Mouse (Mus musculus): ENCODE results near the gene Zbtb44. TPM values are rescaled to one million over a fixed set of nuclear protein-coding genes. Genes with fewer than 3 reads are reported as not detected.

The Zbtb44 gene
- 5.6 and 6.2 TPM in 2 replicates for polyA plus RNA-seq (2015; fragmentation: Nextera tagmentation; extraction: Ambion mirVana)

DNA sequence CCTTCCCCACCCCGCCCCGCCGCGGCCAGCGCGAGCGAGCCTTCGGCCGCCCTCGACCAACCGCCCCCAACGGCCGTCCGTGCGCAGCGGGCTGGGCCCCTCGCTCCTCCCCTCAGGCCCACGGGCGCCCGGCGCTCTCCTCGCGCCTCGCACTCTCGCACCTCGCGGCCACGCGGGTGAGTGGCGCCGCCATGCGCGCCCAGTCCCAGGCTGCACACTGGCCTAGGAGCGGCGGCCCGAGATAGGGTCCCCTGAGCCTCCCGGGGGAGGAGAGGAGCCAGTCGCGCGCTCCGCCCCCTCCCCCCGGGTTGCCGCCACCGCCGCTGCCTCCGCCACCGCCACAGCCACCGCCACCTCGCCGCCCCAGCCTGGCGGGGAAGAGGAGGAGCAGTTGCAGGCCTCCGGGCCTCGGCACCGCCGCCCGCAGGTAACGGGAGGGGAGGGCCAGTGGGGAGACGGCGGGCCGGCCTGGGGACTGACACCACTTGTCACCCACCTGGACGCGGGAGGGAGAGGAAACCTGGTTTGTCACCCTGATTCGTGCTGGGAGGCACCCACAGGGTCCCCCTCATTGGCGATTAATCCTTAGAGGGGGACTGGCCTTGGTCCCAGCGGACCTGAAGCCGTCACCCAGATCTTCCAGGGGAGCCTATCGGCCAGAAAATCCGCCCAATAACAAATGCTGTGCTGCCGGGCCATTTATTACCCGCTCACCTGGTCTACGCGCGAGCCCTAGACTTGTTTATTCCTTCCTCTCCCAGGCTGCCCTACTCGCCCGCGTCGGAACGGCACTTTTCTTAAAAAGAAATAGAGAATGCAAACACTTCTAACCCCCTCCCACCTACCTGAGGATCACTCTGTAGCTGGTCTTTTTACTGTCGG lies at the start of gene Zbtb44:
Gene Zbtb44, plus strand, starts transcription at position 113 of the 882 bp plus-strand sequence.
- Histone ChIP-seq H3K27me3 (replicated peaks; ENCODE audit: control insufficient read depth, insufficient read depth, low read length) (no peaks in the 10 kb centered on the region), H3K9me3 (ENCODE audit: control insufficient read depth, low read length) (no peaks in the 10 kb centered on the region), H3K4me2 (ENCODE audit: low read depth, low read length) (peak within 1 kb of the TSS; percentile 93), H3K4me1 (ENCODE audit: control insufficient read depth, insufficient read depth, low read length) (peaks cover 12% of the 10 kb centered on the region), H3K36me3 (ENCODE audit: control insufficient read depth, insufficient read depth, low read length) (no peaks in the 10 kb centered on the region), H3K27ac (ENCODE audit: low read length) (peak within 1 kb of the TSS; percentile 98), H3K9ac (ENCODE audit: low read depth, low read length) (peak within 1 kb of the TSS; percentile 93), H3K4me3 (ENCODE audit: low read length) (peak within 1 kb of the TSS; percentile 97)
- ATAC-seq, result peak; percentile 93
- under 1% methylated on average over 58 of the region's 79 CpGs for WGBS

DNA sequence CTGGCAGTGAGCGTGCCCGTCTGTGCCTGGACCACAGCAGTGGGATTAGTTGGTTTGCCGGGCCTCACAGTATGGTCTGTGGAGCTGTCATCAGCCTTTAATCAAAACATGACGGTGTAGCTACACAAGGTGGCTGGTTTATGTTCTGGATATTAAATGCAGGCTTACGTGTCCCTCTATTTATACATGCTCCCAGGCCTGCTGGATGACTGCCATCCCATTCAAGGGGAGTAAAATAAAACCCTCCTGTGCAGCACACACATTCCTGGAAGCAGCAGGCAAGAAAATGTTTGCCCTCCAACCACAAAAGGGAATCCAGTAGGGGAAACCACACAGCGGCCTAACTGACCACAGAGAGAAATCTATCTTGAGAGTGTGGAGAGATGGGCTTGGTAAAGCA lies 44.7 kb upstream of the Zbtb44 start:
- Histone ChIP-seq H3K4me2 (ENCODE audit: low read depth, low read length) (no peak overlapping the region), H3K9ac (ENCODE audit: low read depth, low read length) (no peak overlapping the region), H3K4me1 (ENCODE audit: control insufficient read depth, insufficient read depth, low read length) (no peaks in the 10 kb centered on the region), H3K27ac (ENCODE audit: low read length) (peak overlapping the region; percentile 58), H3K27me3 (replicated peaks; ENCODE audit: control insufficient read depth, insufficient read depth, low read length) (no peaks in the 10 kb centered on the region), H3K4me3 (ENCODE audit: low read length) (no peak overlapping the region), H3K9me3 (ENCODE audit: control insufficient read depth, low read length) (no peaks in the 10 kb centered on the region), H3K36me3 (ENCODE audit: control insufficient read depth, insufficient read depth, low read length) (no peaks in the 10 kb centered on the region)
- ATAC-seq, result 0 out of 2 replicates have a peak, but pooled peaks have one; percentile 31
- 62% methylated on average over 6 of the region's 6 CpGs for WGBS

DNA sequence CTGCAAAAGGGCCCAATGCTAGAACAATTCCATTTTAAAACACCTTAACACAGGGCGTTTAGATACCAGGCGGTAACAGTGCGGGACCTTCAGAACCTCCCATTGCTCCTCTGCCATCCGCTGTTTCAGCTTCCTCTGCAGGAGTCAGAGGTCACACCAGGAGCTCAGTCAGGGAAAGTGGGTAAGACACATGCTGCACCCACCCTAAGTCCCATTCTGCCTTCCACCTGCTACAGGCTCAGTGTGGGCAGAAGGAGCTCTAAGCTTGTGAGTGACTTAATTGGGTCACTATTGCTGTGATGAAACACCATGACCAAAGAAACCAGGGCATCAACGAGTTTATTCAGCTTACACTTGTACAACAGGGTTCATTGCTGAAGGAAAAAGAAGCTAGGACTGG lies 37.3 kb upstream of the Zbtb44 start:
- ATAC-seq, result no peak
- Histone ChIP-seq H3K9ac (ENCODE audit: low read depth, low read length) (no peak overlapping the region), H3K9me3 (ENCODE audit: control insufficient read depth, low read length) (no peaks in the 10 kb centered on the region), H3K27me3 (replicated peaks; ENCODE audit: control insufficient read depth, insufficient read depth, low read length) (no peaks in the 10 kb centered on the region), H3K4me1 (ENCODE audit: control insufficient read depth, insufficient read depth, low read length) (no peaks in the 10 kb centered on the region), H3K27ac (ENCODE audit: low read length) (no peak overlapping the region), H3K36me3 (ENCODE audit: control insufficient read depth, insufficient read depth, low read length) (no peaks in the 10 kb centered on the region), H3K4me2 (ENCODE audit: low read depth, low read length) (no peak overlapping the region), H3K4me3 (ENCODE audit: low read length) (no peak overlapping the region)
- WGBS, result 86% methylated on average over 5 of the region's 5 CpGs

DNA sequence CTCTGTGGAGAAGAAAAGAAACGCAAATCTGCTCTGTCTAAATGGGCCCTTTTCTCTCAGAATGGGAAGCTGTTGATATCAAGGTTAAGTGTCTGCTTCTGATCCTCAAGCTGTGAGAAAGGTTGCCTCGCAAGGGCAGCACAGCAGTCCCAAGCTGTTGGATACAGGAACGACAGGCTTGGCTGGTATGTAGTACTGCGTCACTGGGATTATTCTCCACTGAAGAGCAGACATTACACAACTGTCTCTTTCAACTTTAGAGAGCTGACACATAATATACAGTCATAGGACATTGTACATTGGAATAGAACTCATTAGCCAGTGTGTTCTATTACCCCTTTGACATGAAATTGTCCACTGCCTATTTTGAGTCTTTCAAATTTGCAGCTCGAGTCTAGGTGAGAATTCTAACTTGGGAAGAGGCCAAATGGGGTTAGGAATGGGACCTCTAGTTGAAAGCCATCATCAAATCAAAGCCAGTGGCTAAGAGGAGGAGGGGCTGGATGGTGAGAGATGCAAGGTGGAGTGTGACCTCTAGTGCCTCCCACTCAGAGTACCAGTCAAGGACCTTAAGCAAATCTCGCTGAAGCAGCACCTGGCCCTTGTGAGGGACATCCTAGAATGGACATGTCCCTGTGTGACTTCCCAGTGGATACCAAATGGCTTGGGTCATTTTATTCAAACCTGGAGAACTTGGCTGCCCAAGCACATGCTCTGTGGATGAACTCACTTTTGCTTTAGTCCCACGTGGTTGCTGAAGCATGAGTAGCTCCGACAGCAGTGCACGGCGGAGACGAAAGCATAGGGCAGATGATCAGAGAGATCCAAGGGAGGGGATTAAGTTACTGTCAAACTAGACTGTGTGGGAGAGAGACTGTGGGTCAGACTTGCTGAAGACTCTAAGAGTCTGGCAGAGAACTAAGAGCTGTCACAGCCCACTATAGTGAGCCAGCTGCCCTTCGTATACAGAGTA lies 33.6 kb upstream of the Zbtb44 start:
- Histone ChIP-seq H3K4me3 (ENCODE audit: low read length) (no peak overlapping the region), H3K36me3 (ENCODE audit: control insufficient read depth, insufficient read depth, low read length) (no peaks in the 10 kb centered on the region), H3K4me2 (ENCODE audit: low read depth, low read length) (no peak overlapping the region), H3K27me3 (replicated peaks; ENCODE audit: control insufficient read depth, insufficient read depth, low read length) (no peaks in the 10 kb centered on the region), H3K27ac (ENCODE audit: low read length) (no peak overlapping the region), H3K9me3 (ENCODE audit: control insufficient read depth, low read length) (no peaks in the 10 kb centered on the region), H3K9ac (ENCODE audit: low read depth, low read length) (no peak overlapping the region), H3K4me1 (ENCODE audit: control insufficient read depth, insufficient read depth, low read length) (no peaks in the 10 kb centered on the region)
- WGBS, result 73% methylated on average over 12 of the region's 12 CpGs
- ATAC-seq, result no peak; the same call in 1 of the 2 replicates

DNA sequence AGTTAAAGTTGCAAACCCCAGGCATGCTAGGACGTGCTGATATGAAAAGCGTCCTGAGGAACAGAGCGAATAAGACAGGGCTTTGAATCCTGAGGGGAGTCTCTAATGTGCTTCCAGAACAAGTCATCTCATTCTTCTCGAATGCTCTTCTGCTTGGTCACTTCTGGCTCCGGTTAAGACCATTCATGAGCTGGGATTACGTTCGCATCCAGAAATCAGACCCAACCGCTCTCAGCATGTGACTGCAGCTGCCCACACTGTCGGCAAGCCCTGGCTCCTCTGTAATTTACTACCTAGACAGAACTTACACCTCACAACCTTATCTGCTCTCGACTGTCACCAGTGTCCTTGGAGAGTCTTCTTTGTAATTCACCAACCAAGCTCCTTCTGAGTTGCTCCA lies 29.8 kb upstream of the Zbtb44 start:
- H3K27me3 ChIP-seq (replicated peaks; ENCODE audit: control insufficient read depth, insufficient read depth, low read length), result no peaks in the 10 kb centered on the region
- H3K4me3 ChIP-seq (ENCODE audit: low read length), result no peak overlapping the region
- no peaks in the 10 kb centered on the region for H3K4me1 ChIP-seq (ENCODE audit: control insufficient read depth, insufficient read depth, low read length)
- no peaks in the 10 kb centered on the region for H3K36me3 ChIP-seq (ENCODE audit: control insufficient read depth, insufficient read depth, low read length)
- H3K9me3 ChIP-seq (ENCODE audit: control insufficient read depth, low read length), result no peaks in the 10 kb centered on the region
- no peak overlapping the region for H3K27ac ChIP-seq (ENCODE audit: low read length)
- no peak for ATAC-seq
- H3K9ac ChIP-seq (ENCODE audit: low read depth, low read length), result no peak overlapping the region
- 72% methylated on average over 10 of the region's 10 CpGs for WGBS
- no peak overlapping the region for H3K4me2 ChIP-seq (ENCODE audit: low read depth, low read length)

DNA sequence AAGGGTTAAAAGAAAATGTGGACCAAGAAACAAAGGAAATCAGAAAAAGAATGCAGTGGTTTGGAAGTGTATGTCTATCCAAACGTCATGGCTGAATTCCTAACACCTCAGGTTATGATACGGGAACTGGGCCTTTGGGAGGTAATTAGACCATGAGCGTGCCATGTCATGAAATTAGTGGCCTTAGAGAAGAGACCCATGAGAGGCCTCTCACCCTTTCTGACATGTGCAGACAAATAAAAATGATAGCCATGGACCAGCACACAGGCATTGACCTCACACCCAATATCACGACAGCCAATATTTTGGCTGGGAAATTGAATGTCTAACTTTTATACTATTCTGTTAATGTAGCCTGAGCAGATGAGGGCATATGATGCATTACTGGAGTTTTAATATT lies 27.9 kb upstream of the Zbtb44 start:
- Histone ChIP-seq H3K36me3 (ENCODE audit: control insufficient read depth, insufficient read depth, low read length) (no peaks in the 10 kb centered on the region), H3K4me2 (ENCODE audit: low read depth, low read length) (no peak overlapping the region), H3K27me3 (replicated peaks; ENCODE audit: control insufficient read depth, insufficient read depth, low read length) (no peaks in the 10 kb centered on the region), H3K9me3 (ENCODE audit: control insufficient read depth, low read length) (no peaks in the 10 kb centered on the region), H3K9ac (ENCODE audit: low read depth, low read length) (no peak overlapping the region), H3K4me3 (ENCODE audit: low read length) (no peak overlapping the region), H3K27ac (ENCODE audit: low read length) (no peak overlapping the region), H3K4me1 (ENCODE audit: control insufficient read depth, insufficient read depth, low read length) (no peaks in the 10 kb centered on the region)
- ATAC-seq, result no peak
- WGBS, result 87% methylated on average over 4 of the region's 4 CpGs

DNA sequence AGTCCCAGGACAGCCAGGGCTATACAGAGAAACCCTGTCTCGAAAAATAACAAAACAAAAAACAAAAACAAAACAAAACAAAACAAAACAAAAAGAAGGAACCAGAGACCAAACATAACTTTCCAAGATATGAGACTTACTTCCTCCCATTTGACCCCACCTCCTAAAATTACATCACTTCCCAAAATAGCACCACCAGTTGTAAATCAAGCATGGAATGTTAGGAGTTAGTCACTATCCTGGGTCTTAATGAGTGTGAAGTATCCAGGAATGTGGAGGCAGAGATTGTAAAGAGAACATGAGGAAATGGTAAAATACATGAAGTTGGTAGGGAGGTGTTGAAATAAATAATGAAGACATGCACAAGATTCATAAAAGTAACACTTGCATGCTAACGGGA lies 21.1 kb upstream of the Zbtb44 start:
- Histone ChIP-seq H3K36me3 (ENCODE audit: control insufficient read depth, insufficient read depth, low read length) (no peaks in the 10 kb centered on the region), H3K4me3 (ENCODE audit: low read length) (no peak overlapping the region), H3K27ac (ENCODE audit: low read length) (no peak overlapping the region), H3K4me2 (ENCODE audit: low read depth, low read length) (no peak overlapping the region), H3K27me3 (replicated peaks; ENCODE audit: control insufficient read depth, insufficient read depth, low read length) (no peaks in the 10 kb centered on the region), H3K9me3 (ENCODE audit: control insufficient read depth, low read length) (no peaks in the 10 kb centered on the region), H3K4me1 (ENCODE audit: control insufficient read depth, insufficient read depth, low read length) (peaks cover 3% of the 10 kb centered on the region; the same call in 1 of the 2 replicates), H3K9ac (ENCODE audit: low read depth, low read length) (no peak overlapping the region)
- 88% methylated on average over 2 of the region's 2 CpGs for WGBS
- no peak for ATAC-seq

DNA sequence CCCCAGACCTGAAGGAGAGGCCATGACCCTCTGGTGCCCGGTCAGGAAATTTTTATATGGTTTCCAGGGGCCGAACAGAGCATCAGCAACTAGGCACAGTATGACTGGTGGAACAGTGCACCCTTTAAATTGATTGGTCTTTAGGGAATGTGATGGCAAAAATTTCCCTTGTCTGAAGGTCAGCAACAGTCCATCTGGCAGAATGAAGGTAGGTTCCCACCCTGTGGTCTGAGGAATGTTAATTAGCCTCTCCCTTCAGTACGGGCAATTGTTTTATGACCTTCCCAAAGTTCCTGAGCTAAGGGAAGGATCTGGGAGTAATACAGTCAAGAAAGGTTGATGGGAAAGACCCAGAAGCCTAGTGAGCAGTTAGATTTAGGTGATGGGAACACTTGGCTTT lies 20.4 kb upstream of the Zbtb44 start:
- no peak overlapping the region for H3K4me3 ChIP-seq (ENCODE audit: low read length)
- H3K27me3 ChIP-seq (replicated peaks; ENCODE audit: control insufficient read depth, insufficient read depth, low read length), result no peaks in the 10 kb centered on the region
- no peak for ATAC-seq
- no peak overlapping the region for H3K9ac ChIP-seq (ENCODE audit: low read depth, low read length)
- no peaks in the 10 kb centered on the region for H3K36me3 ChIP-seq (ENCODE audit: control insufficient read depth, insufficient read depth, low read length)
- no peak overlapping the region for H3K4me2 ChIP-seq (ENCODE audit: low read depth, low read length)
- peaks cover 3% of the 10 kb centered on the region; the same call in 1 of the 2 replicates for H3K4me1 ChIP-seq (ENCODE audit: control insufficient read depth, insufficient read depth, low read length)
- WGBS, result 43% methylated on average over 3 of the region's 3 CpGs
- no peak overlapping the region for H3K27ac ChIP-seq (ENCODE audit: low read length)
- H3K9me3 ChIP-seq (ENCODE audit: control insufficient read depth, low read length), result no peaks in the 10 kb centered on the region

DNA sequence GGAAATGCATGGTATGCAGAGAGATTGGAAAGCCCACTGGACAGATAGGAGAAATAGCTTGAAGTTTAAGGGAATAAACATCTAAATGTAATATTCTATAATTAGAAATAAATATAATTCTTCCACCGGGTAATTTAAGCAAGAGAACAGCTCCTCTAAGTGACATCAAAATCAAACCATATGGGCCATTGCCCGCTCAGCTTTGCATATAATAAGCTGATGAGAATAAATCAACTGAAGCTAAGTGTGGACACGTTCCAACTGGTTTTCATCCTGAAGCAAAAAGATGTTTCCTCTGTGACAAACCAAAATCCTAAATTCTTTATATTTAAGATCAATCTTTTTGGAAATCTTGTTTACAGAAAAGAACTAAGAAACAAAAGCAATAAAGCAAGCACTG lies 19.7 kb upstream of the Zbtb44 start:
- Histone ChIP-seq H3K36me3 (ENCODE audit: control insufficient read depth, insufficient read depth, low read length) (no peaks in the 10 kb centered on the region), H3K9me3 (ENCODE audit: control insufficient read depth, low read length) (no peaks in the 10 kb centered on the region), H3K4me2 (ENCODE audit: low read depth, low read length) (no peak overlapping the region), H3K4me3 (ENCODE audit: low read length) (no peak overlapping the region), H3K9ac (ENCODE audit: low read depth, low read length) (no peak overlapping the region), H3K4me1 (ENCODE audit: control insufficient read depth, insufficient read depth, low read length) (peaks cover 3% of the 10 kb centered on the region; the same call in 1 of the 2 replicates), H3K27me3 (replicated peaks; ENCODE audit: control insufficient read depth, insufficient read depth, low read length) (no peaks in the 10 kb centered on the region), H3K27ac (ENCODE audit: low read length) (no peak overlapping the region)
- 56% methylated on average over 3 of the region's 3 CpGs for WGBS
- no peak for ATAC-seq
